Mouse (Mus musculus) erythroblast, embryonic 14.5 days (primary cell): Measurements from ENCODE around the gene Nav3.

Source experiments
- GATA1 ChIP-seq: IDR thresholded peaks from 2 replicates; pipeline ENCODE4 v1.6.1; 2012; ENCODE audit warnings: low read length, inconsistent platforms, mixed read lengths
- TAL1 ChIP-seq: IDR thresholded peaks from 3 replicates; pipeline ENCODE4 v1.6.1; 2012; ENCODE audit warnings: low read length, inconsistent platforms, mixed read lengths

DNA sequence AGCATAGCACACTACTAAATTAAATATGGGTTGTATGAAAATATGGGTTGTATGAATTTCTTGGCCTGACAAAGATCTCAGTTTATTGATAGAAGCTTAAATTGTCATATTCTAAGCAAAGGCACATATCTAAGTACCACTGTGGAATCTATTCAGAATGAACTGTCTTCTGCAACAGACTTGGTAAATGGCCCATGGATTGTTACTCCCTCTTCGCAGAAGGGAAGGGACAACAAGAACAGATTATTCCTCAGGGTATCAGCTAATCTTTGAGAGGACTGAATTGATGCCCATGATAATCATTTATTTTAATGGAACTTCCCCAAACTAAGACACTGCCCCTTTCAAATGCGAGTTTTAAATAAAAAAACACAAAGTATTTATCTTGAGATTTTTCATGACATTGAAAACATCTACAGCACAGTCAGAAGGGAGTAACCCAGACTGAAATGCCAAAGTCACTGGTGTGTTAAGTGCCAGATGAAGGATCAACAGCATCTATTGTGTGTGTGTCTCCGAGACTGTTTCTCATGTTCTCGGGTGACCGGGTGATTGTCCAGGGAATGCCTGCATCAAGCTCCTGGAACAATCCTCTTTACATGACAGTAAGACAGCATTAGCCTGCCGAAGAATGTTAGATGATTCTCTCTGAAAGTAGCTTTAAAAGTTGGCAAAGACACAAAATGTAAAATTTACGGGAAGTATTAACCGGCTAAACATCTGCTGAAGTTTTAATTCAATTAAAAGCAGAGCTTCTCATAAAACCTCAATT lies 527.3 kb downstream of the Nav3 start:
- TF ChIP-seq GATA1 (no peak), TAL1 (no peak)
